Mouse (Mus musculus) embryonic facial prominence, embryonic 11.5 days (tissue): ENCODE measurements around the gene Fdxr. TPM values are rescaled to one million over a fixed set of nuclear protein-coding genes. Genes with fewer than 3 reads are reported as not detected.

Experiments
- ATAC-seq: fragments of 200-750 bp; cut with Nextera tagmentation; replicated peaks from 2 replicates; pipeline ENCODE4 v1.8.0; 2017; ENCODE audit warnings: low read depth; ENCODE audit not compliant: insufficient number of reproducible peaks, low FRiP score, low TSS enrichment
- DNase-seq: peaks from one replicate; pipeline ENCODE4 v3.0.0-alpha.2; 2015; ENCODE audit warnings: low spot score
- H3K27ac ChIP-seq: fragments of 300-500 bp; sonication (generic); replicated peaks from 2 replicates; pipeline ENCODE4 v1.5.1; 2014; ENCODE audit warnings: mild to moderate bottlenecking, low read depth, low read length, control low read depth
- H3K27me3 ChIP-seq: fragments of 300-500 bp; sonication (generic); 2 replicates; pipeline ENCODE4 v1.6.1; 2014; ENCODE audit warnings: mild to moderate bottlenecking, low read length, moderate library complexity, mixed read lengths; ENCODE audit not compliant: control insufficient read depth, insufficient read depth
- H3K36me3 ChIP-seq: fragments of 300-500 bp; sonication (generic); replicated peaks from 2 replicates; pipeline ENCODE4 v1.6.1; 2014; ENCODE audit warnings: low read depth, mild to moderate bottlenecking, low read length, moderate library complexity, mixed read lengths; ENCODE audit not compliant: control insufficient read depth, insufficient read depth
- H3K4me1 ChIP-seq: fragments of 300-500 bp; sonication (generic); 2 replicates; pipeline ENCODE4 v1.6.1; 2014; ENCODE audit warnings: low read length, mixed read lengths; ENCODE audit not compliant: control insufficient read depth, insufficient read depth
- H3K4me2 ChIP-seq: fragments of 300-500 bp; sonication (generic); 2 replicates; pipeline ENCODE4 v1.6.1; 2014; ENCODE audit warnings: low read depth, mild to moderate bottlenecking, control low read depth, low read length, moderate library complexity
- H3K4me3 ChIP-seq: fragments of 300-500 bp; sonication (generic); 2 replicates; pipeline ENCODE4 v1.5.1; 2014; ENCODE audit warnings: low read depth, low read length, control low read depth
- H3K9ac ChIP-seq: fragments of 300-500 bp; sonication (generic); replicated peaks from 2 replicates; pipeline ENCODE4 v1.6.1; 2014; ENCODE audit warnings: mild to moderate bottlenecking, control low read depth, low read length
- H3K9me3 ChIP-seq: fragments of 300-500 bp; sonication (generic); replicated peaks from 2 replicates; pipeline ENCODE4 v1.6.1; 2016; ENCODE audit warnings: mild to moderate bottlenecking, low read length, inconsistent platforms, mixed read lengths; ENCODE audit not compliant: control insufficient read depth
- WGBS: fragments of 180-500 bp; shearing (Covaris S2); extraction: QIAGEN DNeasy Blood & Tissue Kit; methylation state at CpG from one replicate; pipeline ENCODE4 v1.1.7; 2014; 5-methylcytosine and 5-hydroxymethylcytosine counted together
- polyA plus RNA-seq: library from polyadenylated mRNA; unstranded; fragments of >200 nt; fragmentation: Nextera tagmentation; extraction: Ambion mirVana; gene quantifications from 2 replicates; pipeline ENCODE4 v1.2.1, GENCODE M21; 2014

Gene Fdxr
- polyA plus RNA-seq, 1 experiment from 2014 or later: 12.4 TPM

DNA sequence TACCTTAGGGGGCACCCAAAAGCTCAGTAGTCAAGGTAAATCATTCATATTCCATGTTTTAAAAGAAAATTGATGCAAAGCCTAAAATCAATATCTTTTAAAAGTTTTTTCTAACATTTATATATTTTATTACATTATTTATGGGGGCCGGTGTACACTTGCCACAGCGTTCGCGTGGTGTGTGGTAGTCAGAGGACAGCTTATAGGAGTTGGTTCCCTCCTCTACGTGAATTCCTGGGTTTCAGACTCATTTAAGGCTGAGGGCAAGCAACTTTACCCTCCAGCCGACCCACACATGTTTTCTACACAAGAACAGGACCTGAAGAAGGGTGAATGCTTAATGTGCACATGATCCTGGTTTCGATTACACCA lies 740 bp upstream of the Fdxr start:
- H3K9me3 ChIP-seq: no peaks in the 10 kb centered on the region
- H3K36me3 ChIP-seq: no peaks in the 10 kb centered on the region
- DNase-seq: no peak
- peak overlapping the region; percentile 66 for H3K4me2 ChIP-seq
- no peaks in the 10 kb centered on the region; the same call in none of the 2 replicates for H3K4me1 ChIP-seq
- 18% methylated on average over 7 of the region's 7 CpGs for WGBS
- H3K27ac ChIP-seq: no peak overlapping the region
- H3K4me3 ChIP-seq: peak overlapping the region; percentile 59
- peak overlapping the region; percentile 68 for H3K9ac ChIP-seq
- no peaks in the 10 kb centered on the region for H3K27me3 ChIP-seq
- ATAC-seq: no peak

DNA sequence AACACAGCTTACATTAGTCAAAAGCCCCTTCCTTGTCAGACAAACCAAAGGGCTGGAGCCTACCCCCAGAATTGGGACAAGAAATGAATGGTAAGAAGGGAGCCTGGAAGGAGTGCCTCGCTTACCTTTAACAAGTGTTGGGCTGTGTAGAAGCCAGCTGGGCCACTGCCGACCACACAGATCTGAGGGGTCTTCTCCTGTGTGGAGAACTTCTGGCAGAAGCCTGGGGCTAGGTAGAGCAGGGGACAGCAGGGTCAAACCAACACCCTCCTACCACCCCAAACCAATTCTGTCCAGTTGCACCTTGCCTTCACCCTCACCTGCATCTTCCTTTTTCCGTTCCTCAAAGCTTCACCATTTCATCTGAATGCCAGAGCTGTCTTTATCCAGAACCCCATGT lies 896 bp downstream of the Fdxr start:
- Histone ChIP-seq H3K4me3 (peak overlapping the region; percentile 58), H3K36me3 (no peaks in the 10 kb centered on the region), H3K4me1 (no peaks in the 10 kb centered on the region; the same call in none of the 2 replicates), H3K27ac (no peak overlapping the region), H3K4me2 (peak overlapping the region; percentile 74), H3K9me3 (no peaks in the 10 kb centered on the region), H3K27me3 (no peaks in the 10 kb centered on the region), H3K9ac (no peak overlapping the region)
- no peak for ATAC-seq
- no peak for DNase-seq
- WGBS: 53% methylated on average over 3 of the region's 3 CpGs

DNA sequence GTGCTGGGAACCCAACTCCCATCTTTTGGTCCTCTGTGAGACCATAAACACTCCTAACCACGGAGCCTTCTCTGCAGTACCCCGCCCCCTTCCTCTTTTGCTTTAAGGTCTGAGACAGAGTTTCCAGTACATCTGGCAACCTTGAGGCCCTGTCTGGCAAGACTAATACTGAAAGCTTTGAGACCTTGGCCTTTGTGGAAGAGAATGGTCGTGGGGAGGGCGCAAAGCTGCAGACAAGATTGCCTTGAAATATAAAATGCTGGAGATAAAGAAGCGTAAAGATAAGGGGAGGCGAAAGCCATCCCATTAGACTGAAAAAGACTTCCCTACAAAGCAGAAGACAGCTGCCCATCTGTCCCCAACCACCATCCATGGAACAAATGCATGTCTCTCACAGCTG lies 1.3 kb downstream of the Fdxr start:
- Histone ChIP-seq H3K36me3 (no peaks in the 10 kb centered on the region), H3K9ac (no peak overlapping the region), H3K27ac (no peak overlapping the region), H3K9me3 (no peaks in the 10 kb centered on the region), H3K4me2 (peak overlapping the region; percentile 74), H3K27me3 (no peaks in the 10 kb centered on the region), H3K4me1 (no peaks in the 10 kb centered on the region; the same call in none of the 2 replicates), H3K4me3 (peak overlapping the region; percentile 58; the same call in 1 of the 2 replicates)
- WGBS: 84% methylated on average over 6 of the region's 6 CpGs
- DNase-seq (no peak), ATAC-seq (no peak)

DNA sequence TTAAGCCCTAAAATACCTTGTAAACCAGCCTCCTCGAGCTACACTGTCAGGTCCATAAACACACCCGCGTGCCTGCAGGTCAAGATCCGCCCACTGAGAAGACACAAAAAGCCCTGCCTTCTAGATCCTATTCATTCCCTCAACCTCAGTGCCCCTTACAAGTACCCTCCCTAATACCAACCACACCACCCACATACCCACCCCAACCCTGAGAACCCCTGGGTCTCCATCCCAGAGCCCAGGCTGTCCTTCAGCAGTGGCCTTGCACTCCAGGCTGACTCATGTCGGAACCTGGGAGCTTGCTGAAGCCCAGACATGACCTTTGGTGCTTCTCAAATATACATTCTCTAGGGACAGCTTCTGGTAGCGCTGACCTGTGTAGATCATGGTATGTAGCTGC lies 2.1 kb downstream of the Fdxr start:
- Histone ChIP-seq H3K9me3 (no peaks in the 10 kb centered on the region), H3K4me1 (no peaks in the 10 kb centered on the region; the same call in none of the 2 replicates)

DNA sequence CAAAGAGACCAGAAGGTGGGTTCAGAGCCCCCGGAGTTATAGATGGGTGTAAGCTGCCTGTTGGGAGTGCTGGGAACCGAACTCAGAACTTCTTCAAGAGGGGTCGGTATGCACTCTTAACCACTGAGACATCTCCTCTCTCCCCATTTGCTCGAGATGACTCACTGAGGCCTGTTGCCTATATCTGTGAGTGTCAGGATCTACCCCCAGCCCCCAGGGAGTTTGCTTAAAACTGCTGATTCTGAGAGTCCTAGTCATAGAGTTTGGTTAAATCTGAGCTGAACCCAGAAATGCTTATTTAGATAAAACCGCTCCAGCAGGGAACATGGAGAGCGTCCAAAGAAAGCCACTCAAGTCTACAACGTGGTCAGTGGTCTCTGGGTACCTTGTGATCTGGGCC lies 2.7 kb downstream of the Fdxr start:
- no peak overlapping the region for H3K4me3 ChIP-seq
- 82% methylated on average over 7 of the region's 7 CpGs for WGBS

More for the DNA sequence above, 2.1 kb downstream of the Fdxr start:
- no peak for DNase-seq
- ATAC-seq: no peak
- 86% methylated on average over 6 of the region's 6 CpGs for WGBS
- Histone ChIP-seq H3K4me3 (no peak overlapping the region), H3K27ac (no peak overlapping the region), H3K27me3 (no peaks in the 10 kb centered on the region), H3K9ac (no peak overlapping the region), H3K4me2 (no peak overlapping the region), H3K36me3 (no peaks in the 10 kb centered on the region)

DNA sequence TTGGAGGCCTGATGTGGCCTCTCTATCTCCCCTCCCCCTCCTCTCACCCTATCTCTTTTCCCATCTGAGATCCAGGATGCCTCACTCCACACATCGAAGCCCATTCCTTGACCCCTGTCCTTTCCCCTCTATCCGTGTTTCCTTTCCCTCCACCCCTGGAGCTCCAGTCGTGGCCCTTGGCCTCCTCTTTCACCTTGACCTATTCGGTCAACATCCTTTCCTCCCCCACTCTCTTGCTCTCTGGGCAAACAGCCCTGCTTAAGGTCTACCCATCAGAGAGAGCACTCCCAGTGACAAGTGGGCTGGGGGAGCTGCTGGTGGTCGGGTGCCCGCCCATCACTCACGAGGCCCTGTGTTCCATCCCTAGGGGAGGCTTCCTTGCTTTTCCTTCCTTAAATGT lies 3.1 kb downstream of the Fdxr start:
- ATAC-seq (no peak), DNase-seq (no peak)
- H3K9ac ChIP-seq: no peak overlapping the region
- no peak overlapping the region for H3K4me2 ChIP-seq
- H3K36me3 ChIP-seq: no peaks in the 10 kb centered on the region
- H3K4me1 ChIP-seq: no peaks in the 10 kb centered on the region; the same call in none of the 2 replicates
- no peaks in the 10 kb centered on the region for H3K9me3 ChIP-seq
- H3K27ac ChIP-seq: no peak overlapping the region
- 56% methylated on average over 7 of the region's 7 CpGs for WGBS
- H3K4me3 ChIP-seq: no peak overlapping the region
- no peaks in the 10 kb centered on the region; the same call in 1 of the 2 replicates for H3K27me3 ChIP-seq

More for the DNA sequence above, 2.7 kb downstream of the Fdxr start:
- Histone ChIP-seq H3K27me3 (no peaks in the 10 kb centered on the region), H3K4me2 (no peak overlapping the region), H3K9ac (no peak overlapping the region), H3K27ac (no peak overlapping the region), H3K9me3 (no peaks in the 10 kb centered on the region), H3K36me3 (no peaks in the 10 kb centered on the region), H3K4me1 (no peaks in the 10 kb centered on the region; the same call in none of the 2 replicates)
- ATAC-seq: no peak
- no peak for DNase-seq

DNA sequence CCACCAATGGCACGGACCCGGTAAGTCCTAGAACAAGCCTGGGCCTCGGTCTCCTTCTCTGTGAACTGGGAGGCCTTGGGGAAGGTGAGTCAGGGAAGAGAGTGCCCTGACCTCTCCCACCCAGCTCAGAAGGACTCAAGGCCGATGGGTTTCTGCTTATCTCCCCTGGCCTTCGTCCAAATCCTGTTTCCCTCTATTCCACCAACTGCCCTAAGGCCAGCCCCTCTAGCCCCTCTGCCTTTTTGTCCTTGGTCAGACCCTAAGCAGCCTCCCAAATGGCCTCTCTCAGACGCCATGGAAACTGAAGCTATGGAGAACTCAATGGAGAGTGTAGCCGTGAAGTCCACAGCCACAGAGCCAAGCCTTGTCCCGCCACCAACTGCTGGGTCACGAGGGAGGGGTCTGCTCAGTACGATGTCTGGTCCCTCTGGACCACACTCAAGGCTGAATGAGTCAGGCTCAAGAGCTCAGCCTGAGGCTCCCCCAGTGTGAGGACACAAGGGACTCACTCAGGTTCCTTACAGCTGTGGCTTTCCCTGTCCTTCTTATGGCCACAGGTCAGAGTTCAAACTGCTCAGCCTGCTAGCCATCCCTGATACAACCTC lies 3.9 kb downstream of the Fdxr start:
- Histone ChIP-seq H3K36me3 (no peaks in the 10 kb centered on the region), H3K4me2 (no peak overlapping the region), H3K27me3 (peaks cover 7% of the 10 kb centered on the region), H3K4me3 (no peak overlapping the region), H3K4me1 (no peaks in the 10 kb centered on the region; the same call in none of the 2 replicates), H3K9me3 (no peaks in the 10 kb centered on the region), H3K9ac (no peak overlapping the region), H3K27ac (no peak overlapping the region)
- 79% methylated on average over 10 of the region's 10 CpGs for WGBS
- DNase-seq: no peak
- no peak for ATAC-seq

DNA sequence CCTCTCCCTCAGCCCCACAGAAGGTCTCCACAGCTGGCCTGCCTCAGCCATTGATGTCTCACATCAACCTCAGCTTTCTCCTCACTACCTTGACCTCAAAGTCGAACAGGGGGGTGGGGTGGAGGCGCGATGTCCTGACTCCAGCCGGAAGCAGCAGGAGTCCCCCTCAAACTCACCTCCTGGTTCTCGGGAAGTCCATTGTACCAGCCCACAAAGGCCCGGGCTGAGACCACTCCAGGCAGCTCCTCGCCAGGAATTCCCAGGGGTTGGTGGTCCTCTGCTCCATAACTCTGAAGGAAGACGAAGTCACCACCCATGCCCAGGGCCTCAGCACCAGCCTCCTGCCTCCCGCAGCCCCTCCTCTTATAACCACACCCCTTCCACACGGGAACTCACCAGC lies 5.4 kb downstream of the Fdxr start:
- H3K4me2 ChIP-seq: no peak overlapping the region
- H3K27me3 ChIP-seq: peaks cover 22% of the 10 kb centered on the region
- whole genome bisulfite sequencing: 69% methylated on average over 10 of the region's 10 CpGs
- no peak for DNase-seq
- no peaks in the 10 kb centered on the region for H3K36me3 ChIP-seq
- no peak overlapping the region for H3K27ac ChIP-seq
- no peak for ATAC-seq
- peaks cover 8% of the 10 kb centered on the region for H3K4me1 ChIP-seq
- no peaks in the 10 kb centered on the region for H3K9me3 ChIP-seq
- no peak overlapping the region for H3K9ac ChIP-seq
- H3K4me3 ChIP-seq: no peak overlapping the region
